Mouse (Mus musculus) hindbrain, embryonic 14.5 days (tissue): Measurements from ENCODE around the gene Hdhd5. TPM values are rescaled to one million over a fixed set of nuclear protein-coding genes. Genes with fewer than 3 reads are reported as not detected.

Experiments
- ATAC-seq: fragments of 200-750 bp; cut with Nextera tagmentation; 2 replicates; pipeline ENCODE4 v1.8.0; 2017; ENCODE audit warnings: moderate number of reproducible peaks, mild to moderate bottlenecking, moderate TSS enrichment, moderate library complexity; ENCODE audit not compliant: low FRiP score
- DNase-seq: peaks from one replicate; pipeline ENCODE4 v3.0.0-alpha.2; 2015; ENCODE audit warnings: low spot score
- H3K27ac ChIP-seq: fragments of 300-500 bp; sonication (generic); 2 replicates; pipeline ENCODE4 v1.5.1; 2014; ENCODE audit warnings: mild to moderate bottlenecking, moderate library complexity
- H3K27me3 ChIP-seq: fragments of 300-500 bp; sonication (generic); 2 replicates; pipeline ENCODE4 v1.6.1; 2014; ENCODE audit warnings: mild to moderate bottlenecking, low read length, mixed read lengths; ENCODE audit not compliant: control insufficient read depth, insufficient read depth
- H3K36me3 ChIP-seq: fragments of 300-500 bp; sonication (generic); replicated peaks from 2 replicates; pipeline ENCODE4 v1.6.1; 2014; ENCODE audit not compliant: control insufficient read depth, insufficient read depth
- H3K4me1 ChIP-seq: fragments of 300-500 bp; sonication (generic); replicated peaks from 2 replicates; pipeline ENCODE4 v1.6.1; 2014; ENCODE audit warnings: antibody characterized with exemption, low read length, mixed read lengths; ENCODE audit not compliant: control insufficient read depth, insufficient read depth
- H3K4me2 ChIP-seq: fragments of 300-500 bp; sonication (generic); replicated peaks from 2 replicates; pipeline ENCODE4 v1.6.1; 2014; ENCODE audit warnings: mild to moderate bottlenecking, moderate library complexity
- H3K4me3 ChIP-seq: fragments of 300-500 bp; sonication (generic); replicated peaks from 2 replicates; pipeline ENCODE4 v1.5.1; 2014; ENCODE audit warnings: mild to moderate bottlenecking, low read length
- H3K9ac ChIP-seq: fragments of 300-500 bp; sonication (generic); 2 replicates; pipeline ENCODE4 v1.6.1; 2014
- H3K9me3 ChIP-seq: fragments of 300-500 bp; sonication (generic); 2 replicates; pipeline ENCODE4 v1.6.1; 2016; ENCODE audit warnings: low read length; ENCODE audit not compliant: control insufficient read depth
- WGBS: fragments of 180-500 bp; shearing (Covaris S2); extraction: QIAGEN DNeasy Blood & Tissue Kit; methylation state at CpG from one replicate; pipeline ENCODE4 v1.1.7; 2014; 5-methylcytosine and 5-hydroxymethylcytosine counted together
- polyA plus RNA-seq: library from polyadenylated mRNA; unstranded; fragments of >200 nt; fragmentation: Nextera tagmentation; extraction: Ambion mirVana; gene quantifications from 2 replicates; pipeline ENCODE4 v1.2.1, GENCODE M21; 2014

The Hdhd5 gene
- polyA plus RNA-seq, 1 experiment from 2014 or later = 13.4 TPM

- Histone ChIP-seq H3K9ac (no peak overlapping the region), H3K4me1 (no peaks in the 10 kb centered on the region), H3K4me2 (no peak overlapping the region), H3K27ac (no peak overlapping the region), H3K4me3 (no peak overlapping the region), H3K27me3 (no peaks in the 10 kb centered on the region), H3K36me3 (no peaks in the 10 kb centered on the region), H3K9me3 (no peaks in the 10 kb centered on the region)
- ATAC-seq (no peak), DNase-seq (no peak)
- 93% methylated on average over 8 of the region's 8 CpGs for WGBS
Measured at GRCm38 (mm10) chr6:120556641-120557040, 25.5 kb upstream of the Hdhd5 start.

GRCm38 (mm10) chr6:120555983-120556567, 25.0 kb upstream of the Hdhd5 start:
- H3K4me3 ChIP-seq = no peak overlapping the region
- H3K9me3 ChIP-seq = no peaks in the 10 kb centered on the region
- WGBS = 91% methylated on average over 6 of the region's 6 CpGs
- no peaks in the 10 kb centered on the region for H3K36me3 ChIP-seq
- H3K27ac ChIP-seq = no peak overlapping the region
- H3K27me3 ChIP-seq = no peaks in the 10 kb centered on the region
- no peak for ATAC-seq
- no peak overlapping the region for H3K4me2 ChIP-seq
- no peaks in the 10 kb centered on the region for H3K4me1 ChIP-seq
- DNase-seq = no peak
- no peak overlapping the region for H3K9ac ChIP-seq

GRCm38 (mm10) chr6:120555152-120555551, 24.0 kb upstream of the Hdhd5 start:
- H3K4me3 ChIP-seq = no peak overlapping the region
- ATAC-seq (no peak), DNase-seq (no peak)
- no peak overlapping the region for H3K4me2 ChIP-seq
- H3K27ac ChIP-seq = no peak overlapping the region
- no peaks in the 10 kb centered on the region for H3K9me3 ChIP-seq
- no peaks in the 10 kb centered on the region for H3K27me3 ChIP-seq
- no peaks in the 10 kb centered on the region for H3K36me3 ChIP-seq
- H3K9ac ChIP-seq = no peak overlapping the region
- WGBS = 71% methylated on average over 1 of the region's 1 CpGs
- peaks cover 6% of the 10 kb centered on the region for H3K4me1 ChIP-seq

- Histone ChIP-seq H3K27ac (no peak overlapping the region), H3K27me3 (no peaks in the 10 kb centered on the region), H3K36me3 (no peaks in the 10 kb centered on the region), H3K4me3 (no peak overlapping the region), H3K9me3 (no peaks in the 10 kb centered on the region), H3K4me2 (no peak overlapping the region), H3K4me1 (peaks cover 6% of the 10 kb centered on the region), H3K9ac (no peak overlapping the region)
- no peak for DNase-seq
- WGBS = 0% methylated on average over 2 of the region's 2 CpGs
- peak; percentile 69; the same call in 1 of the 2 replicates for ATAC-seq
Measured at GRCm38 (mm10) chr6:120550173-120550572, 19.1 kb upstream of the Hdhd5 start.

- H3K4me3 ChIP-seq = no peak overlapping the region
- H3K4me2 ChIP-seq = no peak overlapping the region
- 96% methylated on average over 3 of the region's 3 CpGs for WGBS
- ATAC-seq (no peak), DNase-seq (no peak)
- H3K9me3 ChIP-seq = no peaks in the 10 kb centered on the region
- H3K27ac ChIP-seq = no peak overlapping the region
- peaks cover 6% of the 10 kb centered on the region for H3K4me1 ChIP-seq
- H3K9ac ChIP-seq = no peak overlapping the region
- no peaks in the 10 kb centered on the region for H3K36me3 ChIP-seq
- no peaks in the 10 kb centered on the region for H3K27me3 ChIP-seq
Measured at GRCm38 (mm10) chr6:120548581-120548980, 17.5 kb upstream of the Hdhd5 start.

- no peak overlapping the region for H3K9ac ChIP-seq
- DNase-seq (no peak), ATAC-seq (no peak)
- no peak overlapping the region for H3K4me3 ChIP-seq
- H3K4me2 ChIP-seq = no peak overlapping the region
- no peaks in the 10 kb centered on the region for H3K27me3 ChIP-seq
- 81% methylated on average over 4 of the region's 4 CpGs for WGBS
- H3K9me3 ChIP-seq = 0 out of 2 replicates have a peak, but pooled peaks cover 5% of the 10 kb centered on the region
- no peaks in the 10 kb centered on the region for H3K36me3 ChIP-seq
- no peak overlapping the region for H3K27ac ChIP-seq
- peaks cover 6% of the 10 kb centered on the region for H3K4me1 ChIP-seq
Measured at GRCm38 (mm10) chr6:120546973-120547372, 15.9 kb upstream of the Hdhd5 start.

GRCm38 (mm10) chr6:120546292-120546691, 15.2 kb upstream of the Hdhd5 start:
- no peak overlapping the region for H3K4me3 ChIP-seq
- peaks cover 6% of the 10 kb centered on the region for H3K4me1 ChIP-seq
- no peak for ATAC-seq
- no peak overlapping the region for H3K27ac ChIP-seq
- H3K36me3 ChIP-seq = no peaks in the 10 kb centered on the region
- no peaks in the 10 kb centered on the region for H3K27me3 ChIP-seq
- no peak overlapping the region for H3K9ac ChIP-seq
- WGBS = 91% methylated on average over 3 of the region's 3 CpGs
- no peak overlapping the region for H3K4me2 ChIP-seq
- no peak for DNase-seq
- H3K9me3 ChIP-seq = 0 out of 2 replicates have a peak, but pooled peaks cover 5% of the 10 kb centered on the region

- 0 out of 2 replicates have a peak, but pooled peaks cover 5% of the 10 kb centered on the region for H3K9me3 ChIP-seq
- H3K9ac ChIP-seq = no peak overlapping the region
- no peaks in the 10 kb centered on the region for H3K36me3 ChIP-seq
- ATAC-seq (no peak), DNase-seq (no peak)
- H3K27ac ChIP-seq = no peak overlapping the region
- H3K27me3 ChIP-seq = no peaks in the 10 kb centered on the region
- no peak overlapping the region for H3K4me2 ChIP-seq
- peaks cover 5% of the 10 kb centered on the region; the same call in 1 of the 2 replicates for H3K4me1 ChIP-seq
- 16% methylated on average over 1 of the region's 1 CpGs for WGBS
- no peak overlapping the region for H3K4me3 ChIP-seq
Measured at GRCm38 (mm10) chr6:120542061-120542460, 10.9 kb upstream of the Hdhd5 start.

GRCm38 (mm10) chr6:120541386-120541785, 10.3 kb upstream of the Hdhd5 start:
- DNase-seq (no peak), ATAC-seq (no peak)
- no peaks in the 10 kb centered on the region for H3K36me3 ChIP-seq
- H3K9ac ChIP-seq = no peak overlapping the region
- WGBS = 45% methylated on average over 2 of the region's 2 CpGs
- H3K27me3 ChIP-seq = no peaks in the 10 kb centered on the region
- 0 out of 2 replicates have a peak, but pooled peaks cover 5% of the 10 kb centered on the region for H3K9me3 ChIP-seq
- peaks cover 5% of the 10 kb centered on the region; the same call in 1 of the 2 replicates for H3K4me1 ChIP-seq
- no peak overlapping the region for H3K27ac ChIP-seq
- H3K4me2 ChIP-seq = no peak overlapping the region
- no peak overlapping the region for H3K4me3 ChIP-seq
